Mouse (Mus musculus) retina, adult 2 months (tissue): ENCODE data around the gene Gm21319.
"Not testable (repeated sequence)": the region's sequence is repeated elsewhere in the genome, so short reads cannot be mapped to it uniquely, and the experiment has no call there.

Experiments used
- DNase-seq: peaks from one replicate; pipeline ENCODE4 v3.0.0-alpha.2; 2012; ENCODE audit warnings: low read depth, low spot score

The Gm21319 gene

DNA sequence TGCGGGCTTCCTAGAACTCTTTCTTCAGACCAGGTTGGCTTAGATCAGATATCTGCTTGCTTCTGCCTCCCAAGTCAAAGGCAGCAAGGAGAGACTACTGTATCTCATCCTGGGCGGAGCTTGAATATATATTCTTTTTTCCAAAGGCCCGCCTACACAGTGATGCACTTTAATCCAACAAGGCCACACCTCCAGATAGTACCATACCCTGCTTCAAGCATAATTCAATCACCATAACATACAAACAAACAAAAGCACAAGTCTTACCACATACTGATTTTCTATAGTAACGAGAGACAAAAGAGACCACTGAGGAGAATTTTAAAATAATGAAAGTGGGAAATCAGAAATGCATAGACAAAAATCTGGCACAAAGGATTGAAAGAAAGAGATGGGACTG, at the start of gene Gm21319:
Gene Gm21319 (minus strand): TSS at position 101 of the 400 bp plus-strand sequence.
- DNase-seq: not testable (repeated sequence)

DNA sequence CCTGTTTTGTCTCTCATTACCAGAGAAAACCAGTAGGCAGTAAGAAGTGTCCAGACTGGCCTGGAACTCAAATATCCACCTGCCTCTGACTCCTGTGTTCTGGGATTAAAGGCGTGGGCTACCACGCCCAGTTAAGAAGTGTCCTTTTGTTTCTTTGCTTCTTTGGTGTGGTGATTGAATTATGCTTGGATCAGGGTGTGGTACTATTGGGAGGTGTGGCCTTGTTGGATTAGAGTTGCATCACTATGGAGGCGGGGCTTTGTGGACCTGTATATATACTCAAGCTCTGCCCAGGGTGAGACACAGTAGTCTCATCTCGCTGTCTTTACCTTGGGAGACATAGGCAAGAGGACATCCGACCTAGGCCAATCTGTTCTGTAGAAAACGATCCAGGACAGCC, 40.7 kb upstream of the Gm21319 start, which contains the start of gene BB287469:
Gene BB287469 (plus strand): TSS at position 301 of the 400 bp plus-strand sequence.
- not testable (repeated sequence) for DNase-seq

GRCm38 (mm10) chr12:87797971-87798370, 22.4 kb upstream of the Gm21319 start:
- not testable (repeated sequence) for DNase-seq

GRCm38 (mm10) chr12:87795212-87795611, 19.7 kb upstream of the Gm21319 start, which contains the start of gene Gm21936:
Gm21936 (plus strand) TSS chr12:87795512.
- not testable (repeated sequence) for DNase-seq
